Mouse (Mus musculus) thymus, postnatal 25 days (tissue): ENCODE measurements around the gene Ptprd.
"Not testable (repeated sequence)": the region's sequence is repeated elsewhere in the genome, so short reads cannot be mapped to it uniquely, and the experiment has no call there.

ENCODE experiments used
- DNase-seq: peaks from one replicate; pipeline ENCODE4 v3.0.0; 2022

The Ptprd gene

DNA sequence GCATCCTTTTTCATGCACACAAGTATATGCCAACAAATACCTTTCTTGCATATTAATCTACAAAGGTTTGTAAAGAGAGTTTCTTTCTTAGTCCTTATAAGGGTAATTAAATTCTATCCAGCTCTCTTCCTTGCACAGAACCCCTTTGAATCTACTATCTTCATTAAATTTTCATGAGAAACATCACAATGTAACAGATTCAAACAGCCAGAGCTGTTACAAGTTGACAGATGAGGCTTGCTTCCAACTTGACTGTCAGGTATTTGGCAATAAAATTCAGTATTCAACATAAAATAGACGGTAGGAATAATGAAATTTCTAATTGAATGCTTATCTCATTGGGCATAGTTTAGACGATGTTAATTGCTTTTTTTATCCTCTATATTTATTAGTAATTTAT, 2067.4 kb downstream of the Ptprd start:
- no peak for DNase-seq

DNA sequence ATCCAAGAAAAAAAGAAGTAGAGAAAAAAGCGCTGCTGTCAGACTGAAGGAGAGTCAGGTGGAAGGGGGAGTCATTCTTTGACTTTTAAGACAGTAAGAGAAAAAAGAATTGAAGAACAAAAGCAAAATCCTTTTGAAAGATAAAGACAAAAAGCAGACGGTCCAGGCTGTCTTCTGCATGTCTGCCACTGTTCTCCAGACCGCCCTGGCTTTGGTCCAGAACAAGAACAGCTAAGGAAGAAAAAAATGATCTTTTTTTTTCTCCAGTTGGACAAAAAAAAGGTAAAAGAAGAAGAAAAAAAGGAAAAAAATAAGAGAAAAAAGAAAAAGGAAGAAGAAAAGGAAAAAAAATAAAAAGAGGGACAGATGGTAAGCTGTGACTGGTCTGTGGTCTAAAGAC, 2073.9 kb downstream of the Ptprd start:
- DNase-seq, result no peak

DNA sequence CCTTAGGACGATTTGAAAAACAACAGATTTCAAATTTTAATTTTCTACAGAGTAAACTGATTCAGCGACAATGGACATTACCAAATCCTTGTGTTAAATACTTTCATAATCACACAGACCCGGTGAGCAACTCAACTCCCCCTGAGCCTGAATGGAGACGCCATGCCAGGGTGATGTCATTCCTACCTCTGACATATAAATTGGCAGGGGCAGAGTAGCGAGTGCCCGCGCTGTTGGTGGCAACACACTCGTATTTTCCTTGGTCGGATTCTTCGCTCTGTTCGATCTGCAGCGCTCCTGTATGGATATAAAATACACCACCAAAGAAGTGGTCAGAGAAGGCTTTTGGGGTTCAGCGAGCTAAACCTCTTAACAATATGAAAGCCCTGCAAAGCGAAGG, 2075.1 kb downstream of the Ptprd start:
- DNase-seq, result no peak

DNA sequence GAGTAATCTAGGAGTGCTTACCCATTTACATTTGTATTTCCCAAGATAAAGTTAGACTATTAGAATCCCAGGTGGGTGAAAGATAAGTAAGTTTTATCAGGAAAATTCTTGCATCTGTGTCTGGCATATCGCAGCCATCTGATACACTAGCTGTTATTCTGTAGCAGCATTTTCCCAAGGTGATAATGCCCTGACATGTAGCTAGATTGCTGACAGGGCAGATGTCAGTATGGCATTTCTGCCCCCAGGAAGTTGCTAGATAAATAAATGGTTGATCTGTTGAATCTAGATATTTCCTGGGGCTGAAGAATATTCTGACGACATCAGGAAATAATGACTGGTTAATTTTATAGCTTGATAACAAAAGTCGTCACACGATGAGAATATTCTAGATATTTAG, 2119.9 kb downstream of the Ptprd start:
- DNase-seq, result no peak

GRCm38 (mm10) chr4:76089866-76090265, 2121.9 kb downstream of the Ptprd start:
- DNase-seq, result no peak

- DNase-seq, result no peak
Observed at GRCm38 (mm10) chr4:76076051-76076450, 2135.7 kb downstream of the Ptprd start.

DNA sequence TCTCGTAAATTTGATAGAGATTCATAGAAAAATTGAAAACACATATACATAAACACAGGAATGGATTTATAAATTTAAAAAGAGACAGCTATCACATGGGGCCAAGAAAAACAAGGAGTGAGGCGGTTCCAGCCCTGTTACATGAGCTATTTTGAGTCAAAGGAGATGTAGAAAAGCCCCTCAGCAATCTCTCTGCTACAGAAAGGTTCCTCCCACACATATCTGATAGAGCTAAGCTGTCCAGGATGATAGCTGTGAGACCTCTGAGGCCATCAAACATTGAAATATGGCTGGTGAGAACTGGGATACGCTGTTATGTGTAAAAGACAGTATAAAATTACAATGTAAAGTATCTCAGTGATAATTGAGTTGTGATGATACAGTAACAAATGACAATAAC, 2138.5 kb downstream of the Ptprd start:
- DNase-seq, result no peak

DNA sequence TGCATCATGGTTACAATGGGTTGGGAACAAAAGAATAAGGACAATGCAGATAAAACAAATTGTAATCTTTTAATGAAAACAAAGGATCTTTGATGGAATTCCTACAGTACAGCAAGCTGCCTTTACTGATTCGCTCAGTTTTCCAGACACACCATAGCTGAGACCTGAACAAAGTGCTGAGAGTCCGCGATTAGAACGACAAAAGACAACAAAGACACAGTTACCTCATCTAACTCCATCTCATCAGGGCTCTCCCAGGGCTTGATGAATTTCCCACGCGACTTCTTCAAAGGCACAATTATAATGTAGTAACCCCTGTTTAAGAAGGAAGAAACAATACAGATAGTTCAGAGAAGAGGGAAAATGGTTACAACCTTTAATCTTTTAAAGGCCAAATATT, 2140.0 kb downstream of the Ptprd start:
- no peak for DNase-seq

DNA sequence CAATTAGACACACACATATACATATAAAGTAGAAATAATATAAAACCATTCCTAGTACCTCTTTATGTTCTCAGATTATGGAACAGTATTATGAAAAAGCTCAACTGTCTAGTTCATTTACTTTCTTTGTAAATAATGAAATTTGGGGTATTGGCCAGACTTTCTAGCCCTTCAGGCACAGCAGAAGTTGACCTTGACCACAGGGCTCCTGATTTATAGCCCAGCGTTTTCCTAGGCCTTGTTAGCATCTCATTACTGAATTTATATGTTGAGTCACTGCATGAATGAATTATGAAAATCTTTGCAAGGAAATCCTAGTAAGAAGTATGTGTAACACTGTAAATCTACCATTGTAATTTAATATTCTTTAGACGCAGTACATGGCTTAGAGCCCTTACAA, 2154.9 kb downstream of the Ptprd start:
- no peak for DNase-seq

- DNase-seq, result no peak
Observed at GRCm38 (mm10) chr4:76045650-76046049, 2166.1 kb downstream of the Ptprd start.

DNA sequence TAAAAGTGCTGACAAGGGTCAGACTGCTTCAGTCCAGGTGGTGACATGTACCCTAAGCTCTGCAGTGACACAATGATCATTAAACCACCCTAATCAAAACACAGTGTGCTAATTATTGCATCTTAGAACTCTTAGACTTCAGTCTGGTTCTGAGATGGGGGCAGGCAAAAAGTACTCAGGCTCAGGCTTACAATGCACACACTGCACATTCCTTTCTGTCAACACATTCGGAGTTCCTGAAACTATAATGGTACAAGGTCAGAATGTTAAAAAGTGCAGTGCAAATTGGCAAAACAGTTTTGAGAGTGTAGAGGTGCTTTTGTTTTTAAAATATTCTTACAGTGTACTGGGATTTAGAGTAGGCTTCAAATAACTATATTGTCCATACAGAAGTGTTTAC, 2167.0 kb downstream of the Ptprd start:
- no peak for DNase-seq

- not testable (repeated sequence) for DNase-seq
Observed at GRCm38 (mm10) chr4:76037178-76037577, 2174.6 kb downstream of the Ptprd start.

DNA sequence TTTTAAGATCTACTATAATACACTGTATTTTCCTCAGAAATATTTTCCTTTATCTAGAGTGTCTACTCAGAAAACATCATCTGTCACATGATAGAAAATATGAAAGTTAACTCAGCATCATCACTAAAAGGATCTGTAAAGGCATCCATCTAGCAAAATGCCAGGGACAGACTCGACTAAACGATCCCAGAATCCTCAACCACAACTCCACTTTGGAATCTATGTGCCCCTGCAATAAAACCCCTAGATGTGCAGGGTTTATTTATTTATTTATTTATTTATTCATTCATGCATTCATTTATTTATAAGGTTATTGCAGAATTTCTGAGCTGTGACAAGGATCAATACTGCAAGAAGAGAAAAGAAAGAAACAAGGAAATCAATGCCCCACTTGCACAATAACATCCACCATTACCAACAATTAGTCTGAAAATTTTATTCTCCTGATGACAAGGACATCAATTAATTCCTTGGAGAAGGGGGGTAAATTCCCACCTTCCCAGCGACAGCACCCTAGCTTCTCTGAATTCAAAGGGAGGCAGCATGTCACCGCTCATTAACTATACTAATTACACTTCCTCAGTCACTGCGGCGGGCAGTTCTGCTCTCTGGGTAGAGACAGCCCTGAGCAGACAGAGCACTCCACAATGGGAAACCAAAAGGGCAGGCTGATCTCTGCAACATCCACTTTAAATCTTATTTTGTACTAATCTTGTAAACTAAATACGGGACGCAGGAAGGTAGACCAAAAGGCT, 2186.0 kb downstream of the Ptprd start:
- no peak for DNase-seq

- no peak for DNase-seq
Observed at GRCm38 (mm10) chr4:76024502-76024821, 2187.3 kb downstream of the Ptprd start.

GRCm38 (mm10) chr4:76023756-76024501, 2187.8 kb downstream of the Ptprd start:
- no peak for DNase-seq

DNA sequence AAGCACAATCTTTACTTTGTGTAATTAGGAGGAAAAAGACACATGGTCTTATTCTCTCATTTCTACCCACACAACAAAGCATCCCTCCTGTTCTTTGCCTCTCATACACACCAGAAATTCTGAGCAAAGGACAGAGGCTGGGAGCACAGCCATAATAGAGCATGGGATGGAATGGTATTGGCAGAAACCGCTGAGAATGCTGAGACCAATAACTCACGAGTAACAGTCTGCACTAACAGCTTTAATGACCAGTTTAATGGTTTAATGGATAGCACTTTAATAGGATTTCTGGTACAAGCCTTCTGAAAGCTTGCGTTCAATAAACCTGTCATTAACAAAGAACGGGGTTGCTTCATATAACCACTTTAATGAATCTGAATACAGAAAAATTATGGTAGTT, 2190.1 kb downstream of the Ptprd start:
- no peak for DNase-seq

DNA sequence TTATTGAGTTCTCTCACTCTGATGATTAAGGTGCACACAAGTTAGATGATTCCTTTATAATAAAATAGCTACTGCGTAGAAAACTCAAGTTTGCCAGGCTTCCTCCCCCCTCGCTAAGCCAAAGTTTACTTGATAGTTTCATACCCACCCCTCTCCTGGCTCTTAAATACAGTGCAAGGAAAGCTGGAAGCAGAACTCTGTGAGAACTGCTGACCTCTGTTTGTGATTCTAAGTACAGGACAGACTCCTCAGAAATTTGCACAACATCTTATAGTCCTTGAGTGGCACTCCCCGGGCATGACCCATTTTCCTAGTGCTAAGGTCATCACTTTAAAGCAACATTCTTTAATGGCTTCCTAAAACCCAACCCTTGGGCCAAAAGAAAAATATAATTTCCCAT, 2196.7 kb downstream of the Ptprd start:
- DNase-seq, result no peak

DNA sequence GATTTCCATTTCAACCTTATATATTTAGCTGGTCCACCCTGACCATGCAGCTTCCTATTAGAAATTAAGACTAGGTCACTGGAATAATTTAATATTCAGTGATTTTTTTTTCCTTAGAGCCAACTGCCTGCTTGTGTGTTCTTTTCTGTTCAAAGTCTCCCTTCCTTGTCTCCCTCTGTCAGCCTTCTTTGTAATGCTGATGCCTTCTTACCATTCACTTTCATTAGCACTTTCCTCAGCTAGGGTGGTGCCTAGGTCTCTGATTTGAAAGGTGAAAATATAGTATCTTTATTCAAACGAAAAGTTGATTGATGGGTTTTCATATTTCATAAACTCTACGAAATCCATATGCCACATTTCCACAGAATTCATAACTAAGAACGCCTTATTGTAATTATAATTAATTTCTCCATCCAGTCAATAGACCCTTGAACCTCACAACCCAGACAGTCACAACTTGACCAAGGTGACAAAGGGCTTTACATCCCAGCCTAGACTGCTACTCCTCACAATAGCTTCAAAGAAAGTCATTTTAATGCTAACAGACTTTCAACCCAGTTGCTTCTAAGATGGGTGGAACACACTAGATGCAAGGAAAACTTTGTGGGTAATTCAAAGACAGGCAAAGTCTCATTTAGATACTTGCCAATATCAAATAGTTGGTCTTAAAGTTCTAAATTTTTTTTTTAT, 2197.5 kb downstream of the Ptprd start:
- DNase-seq, result no peak

DNA sequence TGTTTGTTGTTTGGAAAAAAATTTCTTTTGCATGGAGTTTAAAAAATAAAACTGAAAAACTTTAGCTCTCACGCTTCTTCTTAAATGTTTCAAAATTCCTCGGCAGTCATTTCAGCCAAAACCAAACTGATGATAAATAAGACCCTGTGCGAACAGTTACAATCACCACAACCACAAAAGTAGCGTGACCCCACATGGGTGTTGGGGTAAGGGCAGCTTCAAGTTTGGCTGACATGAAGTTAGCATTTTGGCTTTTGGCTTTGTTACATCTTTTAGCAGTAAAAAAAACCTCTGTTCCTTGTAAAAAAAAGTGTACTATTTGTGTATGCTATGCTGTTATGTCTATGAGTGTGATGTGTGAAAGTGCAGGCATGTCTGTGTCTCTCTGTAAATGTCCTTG, 2203.2 kb downstream of the Ptprd start:
- DNase-seq, result no peak

DNA sequence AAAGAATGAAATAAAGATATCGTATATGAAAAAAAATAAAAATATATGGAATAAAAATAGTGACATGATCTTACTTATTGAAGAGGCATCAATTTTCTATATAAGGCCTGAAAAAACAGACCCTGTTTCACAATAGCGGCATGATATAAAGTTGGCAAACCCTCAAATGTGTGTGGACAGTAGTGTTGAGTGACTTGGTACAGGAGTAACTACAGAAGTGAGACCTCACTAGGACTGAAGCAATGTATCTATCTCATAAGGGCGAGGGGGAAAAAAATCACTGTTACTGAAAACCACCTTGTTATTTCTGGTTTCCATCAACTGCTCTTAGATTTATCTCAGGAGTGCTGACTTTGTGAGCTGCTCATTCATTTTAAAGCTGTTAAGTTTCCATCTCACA, 2204.5 kb downstream of the Ptprd start:
- DNase-seq, result no peak

DNA sequence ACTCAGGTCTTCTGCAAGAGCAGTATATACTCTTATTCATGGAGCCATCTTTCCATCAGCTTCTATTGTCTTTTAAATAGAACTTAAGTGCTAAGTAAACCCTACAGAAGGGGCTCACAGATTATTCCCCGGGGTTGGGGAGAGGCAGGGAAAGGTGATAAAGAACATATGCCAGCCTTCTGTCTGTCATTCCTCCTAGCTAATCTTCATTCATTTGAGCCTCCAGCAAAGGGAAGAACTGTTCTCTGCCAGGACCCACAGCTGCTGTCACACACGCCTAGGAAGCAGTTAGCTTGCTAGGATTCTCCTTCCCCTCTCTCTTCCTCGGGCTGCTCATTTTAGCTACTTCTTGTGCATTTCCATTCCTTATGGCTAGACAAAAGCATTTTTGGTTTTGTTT, 2205.0 kb downstream of the Ptprd start:
- DNase-seq, result no peak

GRCm38 (mm10) chr4:76004161-76004560, 2207.6 kb downstream of the Ptprd start:
- no peak for DNase-seq

GRCm38 (mm10) chr4:76000258-76000657, 2211.5 kb downstream of the Ptprd start:
- no peak for DNase-seq

DNA sequence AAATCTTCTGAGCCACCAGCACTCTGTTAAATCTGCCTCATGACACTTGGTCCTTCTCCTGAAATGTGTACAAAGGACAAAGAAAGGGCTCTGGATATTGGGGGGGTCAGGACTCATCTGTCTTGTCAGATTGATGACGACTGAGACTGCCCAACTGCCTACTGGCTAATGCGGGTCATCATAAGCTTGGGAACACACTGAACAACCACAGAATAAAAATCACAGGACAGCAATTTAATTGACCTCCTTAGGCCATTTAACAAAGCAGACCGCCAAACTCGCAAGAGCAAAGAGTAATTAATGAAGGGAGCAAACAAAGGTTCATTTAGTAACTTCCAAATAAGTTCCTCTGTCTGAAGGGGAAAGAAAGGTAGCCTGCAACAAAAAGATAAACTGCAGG, 2215.9 kb downstream of the Ptprd start:
- no peak for DNase-seq
